Mouse (Mus musculus): ENCODE measurements at regions not wholly inside any gene's neighbourhood (a gene's known extent, or its start where the extent isn't known, plus 50 kb on each side); places are given as distances from the start of the nearest gene placed in this dataset.

GRCm38 (mm10) chr3:143678186-143678585 is 526.8 kb downstream of the Lmo4 start:
- TF ChIP-seq HCFC1 (IDR thresholded peaks at IDR 0.05; ENCODE audit: borderline replicate concordance, insufficient read depth, low read length) (no peak), ZNF384 (IDR thresholded peaks at IDR 0.05; ENCODE audit: low read depth, low read length) (no peak), CHD2 (IDR thresholded peaks at IDR 0.05; ENCODE audit: low read depth, low read length) (no peak), MAFK (IDR thresholded peaks at IDR 0.05; ENCODE audit: insufficient read depth, low read depth, low read length) (no peak)

GRCm38 (mm10) chr3:143674855-143675254 is 530.2 kb downstream of the Lmo4 start:
- Histone ChIP-seq H3K9ac (ENCODE audit: insufficient read depth, low read depth, low read length, poor library complexity, severe bottlenecking) (no peak overlapping the region), H3K27ac (ENCODE audit: insufficient read depth, low read depth, low read length, poor library complexity, severe bottlenecking) (no peak overlapping the region), H3K4me1 (ENCODE audit: control insufficient read depth in 2 of 2, insufficient read depth in 2 of 2, low read length in 2 of 2, poor library complexity in 1 of 2) (no peaks in the 10 kb centered on the region), H3K9me3 (ENCODE audit: control insufficient read depth, insufficient read depth, low read depth, low read length) (no peaks in the 10 kb centered on the region), H3K4me3 (ENCODE audit: insufficient read depth in 1 of 2, low read depth in 1 of 2, low read length in 2 of 2, poor library complexity in 1 of 2, severe bottlenecking in 1 of 2) (no peak overlapping the region), H3K36me3 (ENCODE audit: control insufficient read depth, insufficient read depth, low read length, poor library complexity, severe bottlenecking) (no peaks in the 10 kb centered on the region)
- DNase-seq (ENCODE audit: low read depth, low spot score): no peak
- TF ChIP-seq CHD2 (IDR thresholded peaks at IDR 0.05; ENCODE audit: low read depth, low read length): no peak
- TF ChIP-seq ZNF384 (IDR thresholded peaks at IDR 0.05; ENCODE audit: low read depth, low read length): no peak
- in situ Hi-C loops (cut with MboI; ENCODE audit: low sequenced_read_pairs in 2 of 2, unreplicated experiment in 2 of 2): no loop called here

More at GRCm38 (mm10) chr3:143678186-143678585, 526.8 kb downstream of the Lmo4 start:
- Histone ChIP-seq H3K4me1 (ENCODE audit: control insufficient read depth in 2 of 2, insufficient read depth in 2 of 2, low read length in 2 of 2, poor library complexity in 1 of 2) (no peaks in the 10 kb centered on the region), H3K27ac (ENCODE audit: insufficient read depth, low read depth, low read length, poor library complexity, severe bottlenecking) (no peak overlapping the region), H3K4me3 (ENCODE audit: insufficient read depth in 1 of 2, low read depth in 1 of 2, low read length in 2 of 2, poor library complexity in 1 of 2, severe bottlenecking in 1 of 2) (no peak overlapping the region), H3K9me3 (ENCODE audit: control insufficient read depth, insufficient read depth, low read depth, low read length) (no peaks in the 10 kb centered on the region), H3K9ac (ENCODE audit: insufficient read depth, low read depth, low read length, poor library complexity, severe bottlenecking) (no peak overlapping the region), H3K36me3 (ENCODE audit: control insufficient read depth, insufficient read depth, low read length, poor library complexity, severe bottlenecking) (no peaks in the 10 kb centered on the region)
- no peak for DNase-seq (ENCODE audit: low read depth, low spot score)
- in situ Hi-C loops (cut with MboI; ENCODE audit: low sequenced_read_pairs in 2 of 2, unreplicated experiment in 2 of 2): no loop called here

GRCm38 (mm10) chr3:143674446-143674845 is 530.6 kb downstream of the Lmo4 start:
- H3K4me3 ChIP-seq (ENCODE audit: insufficient read depth in 1 of 2, low read depth in 1 of 2, low read length in 2 of 2, poor library complexity in 1 of 2, severe bottlenecking in 1 of 2): no peak overlapping the region
- DNase-seq (ENCODE audit: low read depth, low spot score): no peak
- no peak overlapping the region for H3K9ac ChIP-seq (ENCODE audit: insufficient read depth, low read depth, low read length, poor library complexity, severe bottlenecking)
- no peak overlapping the region for H3K27ac ChIP-seq (ENCODE audit: insufficient read depth, low read depth, low read length, poor library complexity, severe bottlenecking)
- H3K4me1 ChIP-seq (ENCODE audit: control insufficient read depth in 2 of 2, insufficient read depth in 2 of 2, low read length in 2 of 2, poor library complexity in 1 of 2): no peaks in the 10 kb centered on the region
- in situ Hi-C loops (cut with MboI; ENCODE audit: low sequenced_read_pairs in 2 of 2, unreplicated experiment in 2 of 2): no loop called here
- no peak for TF ChIP-seq ZC3H11A (IDR thresholded peaks at IDR 0.05; ENCODE audit: borderline replicate concordance, low read depth, low read length)
- TF ChIP-seq HCFC1 (IDR thresholded peaks at IDR 0.05; ENCODE audit: borderline replicate concordance, insufficient read depth, low read length): no peak
- TF ChIP-seq MAFK (IDR thresholded peaks at IDR 0.05; ENCODE audit: insufficient read depth, low read depth, low read length): no peak
- no peak for TF ChIP-seq ZNF384 (IDR thresholded peaks at IDR 0.05; ENCODE audit: low read depth, low read length)
- no peak for TF ChIP-seq CHD2 (IDR thresholded peaks at IDR 0.05; ENCODE audit: low read depth, low read length)
- no peaks in the 10 kb centered on the region for H3K9me3 ChIP-seq (ENCODE audit: control insufficient read depth, insufficient read depth, low read depth, low read length)
- H3K36me3 ChIP-seq (ENCODE audit: control insufficient read depth, insufficient read depth, low read length, poor library complexity, severe bottlenecking): no peaks in the 10 kb centered on the region

GRCm38 (mm10) chr3:143662041-143662685 is 542.9 kb downstream of the Lmo4 start:
- no peaks in the 10 kb centered on the region for H3K9me3 ChIP-seq (ENCODE audit: control insufficient read depth, insufficient read depth, low read depth, low read length)
- H3K36me3 ChIP-seq (ENCODE audit: control insufficient read depth, insufficient read depth, low read length, poor library complexity, severe bottlenecking): no peaks in the 10 kb centered on the region
- H3K9ac ChIP-seq (ENCODE audit: insufficient read depth, low read depth, low read length, poor library complexity, severe bottlenecking): no peak overlapping the region
- in situ Hi-C loops (cut with MboI; ENCODE audit: low sequenced_read_pairs in 2 of 2, unreplicated experiment in 2 of 2): no loop called here
- no peak for DNase-seq (ENCODE audit: low read depth, low spot score)
- no peak for TF ChIP-seq ZC3H11A (IDR thresholded peaks at IDR 0.05; ENCODE audit: borderline replicate concordance, low read depth, low read length)
- TF ChIP-seq ZNF384 (IDR thresholded peaks at IDR 0.05; ENCODE audit: low read depth, low read length): no peak
- TF ChIP-seq HCFC1 (IDR thresholded peaks at IDR 0.05; ENCODE audit: borderline replicate concordance, insufficient read depth, low read length): no peak
- TF ChIP-seq CHD2 (IDR thresholded peaks at IDR 0.05; ENCODE audit: low read depth, low read length): no peak
- no peak for TF ChIP-seq MAFK (IDR thresholded peaks at IDR 0.05; ENCODE audit: insufficient read depth, low read depth, low read length)
- no peaks in the 10 kb centered on the region for H3K4me1 ChIP-seq (ENCODE audit: control insufficient read depth in 2 of 2, insufficient read depth in 2 of 2, low read length in 2 of 2, poor library complexity in 1 of 2)
- no peak overlapping the region for H3K27ac ChIP-seq (ENCODE audit: insufficient read depth, low read depth, low read length, poor library complexity, severe bottlenecking)
- no peak overlapping the region for H3K4me3 ChIP-seq (ENCODE audit: insufficient read depth in 1 of 2, low read depth in 1 of 2, low read length in 2 of 2, poor library complexity in 1 of 2, severe bottlenecking in 1 of 2)

- no peaks in the 10 kb centered on the region for H3K36me3 ChIP-seq (ENCODE audit: control insufficient read depth, insufficient read depth, low read length, poor library complexity, severe bottlenecking)
Observed at GRCm38 (mm10) chr3:143659421-143659978, 545.5 kb downstream of the Lmo4 start.

More at GRCm38 (mm10) chr3:143659421-143659978, 545.5 kb downstream of the Lmo4 start:
- TF ChIP-seq ZNF384 (IDR thresholded peaks at IDR 0.05; ENCODE audit: low read depth, low read length): no peak
- no peak for TF ChIP-seq ZC3H11A (IDR thresholded peaks at IDR 0.05; ENCODE audit: borderline replicate concordance, low read depth, low read length)
- no peak for TF ChIP-seq HCFC1 (IDR thresholded peaks at IDR 0.05; ENCODE audit: borderline replicate concordance, insufficient read depth, low read length)
- no peak for TF ChIP-seq MAFK (IDR thresholded peaks at IDR 0.05; ENCODE audit: insufficient read depth, low read depth, low read length)
- no peak for TF ChIP-seq CHD2 (IDR thresholded peaks at IDR 0.05; ENCODE audit: low read depth, low read length)
- no peak for DNase-seq (ENCODE audit: low read depth, low spot score)
- Histone ChIP-seq H3K4me1 (ENCODE audit: control insufficient read depth in 2 of 2, insufficient read depth in 2 of 2, low read length in 2 of 2, poor library complexity in 1 of 2) (no peaks in the 10 kb centered on the region), H3K9ac (ENCODE audit: insufficient read depth, low read depth, low read length, poor library complexity, severe bottlenecking) (no peak overlapping the region), H3K4me3 (ENCODE audit: insufficient read depth in 1 of 2, low read depth in 1 of 2, low read length in 2 of 2, poor library complexity in 1 of 2, severe bottlenecking in 1 of 2) (no peak overlapping the region), H3K9me3 (ENCODE audit: control insufficient read depth, insufficient read depth, low read depth, low read length) (no peaks in the 10 kb centered on the region), H3K27ac (ENCODE audit: insufficient read depth, low read depth, low read length, poor library complexity, severe bottlenecking) (no peak overlapping the region)
- in situ Hi-C loops (cut with MboI; ENCODE audit: low sequenced_read_pairs in 2 of 2, unreplicated experiment in 2 of 2): no loop called here
